Mouse (Mus musculus) MEL (cell line): ENCODE measurements around the gene Slc25a26.

Experiments
- CHD2 ChIP-seq: IDR thresholded peaks from 2 replicates; pipeline ENCODE4 v1.6.1; 2011; ENCODE audit warnings: low read length, improper control_type of control experiment
- CTCF ChIP-seq, 3 experiments: IDR thresholded peaks in 2 of 3; conservative IDR thresholded peaks in 1 of 3; 2 replicates each; pipeline ENCODE4 v1.5.1; 2011 to 2012; ENCODE audit warnings: low read length in 3 of 3, low read depth in 2 of 3, mild to moderate bottlenecking in 2 of 3, improper control_type of control experiment in 1 of 3, inconsistent platforms in 1 of 3, mixed read lengths in 1 of 3, moderate library complexity in 1 of 3; ENCODE audit not compliant: control insufficient read depth in 1 of 3, insufficient read depth in 1 of 3, poor library complexity in 1 of 3, severe bottlenecking in 1 of 3
- EP300 ChIP-seq, 2 experiments: IDR thresholded peaks; 2 replicates each; pipeline ENCODE4 v1.6.1; 2011; ENCODE audit warnings: improper control_type of control experiment in 2 of 2, low read length in 2 of 2, low read depth in 1 of 2, mild to moderate bottlenecking in 1 of 2
- MYC ChIP-seq: IDR thresholded peaks from 2 replicates; pipeline ENCODE4 v1.6.1; 2011; ENCODE audit warnings: low read depth, mild to moderate bottlenecking, low read length, improper control_type of control experiment, moderate library complexity
- POLR2A ChIP-seq, 2 experiments: IDR thresholded peaks; 2 replicates each; pipeline ENCODE4 v1.6.1; 2011 to 2012; ENCODE audit warnings: low read length in 2 of 2, mild to moderate bottlenecking in 2 of 2, control low read depth in 1 of 2, improper control_type of control experiment in 1 of 2, low read depth in 1 of 2, moderate library complexity in 1 of 2; ENCODE audit not compliant: control insufficient read depth in 1 of 2, insufficient read depth in 1 of 2, poor library complexity in 1 of 2
- ZC3H11A ChIP-seq: IDR thresholded peaks from 2 replicates; pipeline ENCODE4 v1.6.1; 2012; ENCODE audit warnings: low read depth, mild to moderate bottlenecking, inconsistent platforms, low read length, improper control_type of control experiment

GRCm38 (mm10) chr6:94637024-94637434, 136.9 kb downstream of the Slc25a26 start:
- TF ChIP-seq POLR2A (IDR thresholded peaks at IDR 0.05; ENCODE audit: control insufficient read depth in 1 of 2, insufficient read depth in 1 of 2, low read depth in 1 of 2, low read length in 2 of 2, poor library complexity in 1 of 2) = no peak
- no peak for TF ChIP-seq CTCF (IDR thresholded peaks at IDR 0.05 in 2 of 3, conservative IDR thresholded peaks at IDR 0.05 in 1 of 3; ENCODE audit: control insufficient read depth in 1 of 3, insufficient read depth in 1 of 3, low read depth in 2 of 3, low read length in 3 of 3, poor library complexity in 1 of 3, severe bottlenecking in 1 of 3)
- no peak for TF ChIP-seq MYC
- no peak for TF ChIP-seq ZC3H11A
- TF ChIP-seq CHD2 = no peak
- peak in 1 of 2 experiments; percentile 60; a peak in 2 of 4 replicates for TF ChIP-seq EP300 (IDR thresholded peaks at IDR 0.05; ENCODE audit: low read depth in 1 of 2, low read length in 2 of 2)
